Mouse (Mus musculus) midbrain, embryonic 10.5 days (tissue): ENCODE measurements around the gene Mapk7. TPM values are rescaled to one million over a fixed set of nuclear protein-coding genes. Genes with fewer than 3 reads are reported as not detected.

Source experiments
- DNase-seq: peaks from one replicate; pipeline ENCODE4 v3.0.0-alpha.2; 2017; ENCODE audit warnings: low spot score
- H3K27ac ChIP-seq: fragments of 300-500 bp; sonication (generic); replicated peaks from 2 replicates; pipeline ENCODE4 v1.5.1; 2016; ENCODE audit warnings: mild to moderate bottlenecking
- H3K27me3 ChIP-seq: fragments of 300-500 bp; sonication (generic); 2 replicates; pipeline ENCODE4 v1.6.1; 2016; ENCODE audit warnings: low read depth, mild to moderate bottlenecking; ENCODE audit not compliant: poor library complexity, severe bottlenecking
- H3K36me3 ChIP-seq: fragments of 300-500 bp; sonication (generic); 2 replicates; pipeline ENCODE4 v1.6.1; 2016; ENCODE audit warnings: mild to moderate bottlenecking, moderate library complexity
- H3K4me1 ChIP-seq: fragments of 300-500 bp; sonication (generic); 2 replicates; pipeline ENCODE4 v1.6.1; 2016
- H3K4me3 ChIP-seq: fragments of 300-500 bp; sonication (generic); 2 replicates; pipeline ENCODE4 v1.5.1; 2016; ENCODE audit warnings: mild to moderate bottlenecking, moderate library complexity
- H3K9me3 ChIP-seq: fragments of 300-500 bp; sonication (generic); replicated peaks from 2 replicates; pipeline ENCODE4 v1.6.1; 2016; ENCODE audit warnings: mild to moderate bottlenecking
- WGBS: fragments of 180-500 bp; shearing (Covaris S2); methylation state at CpG from one replicate; pipeline ENCODE4 v1.1.7; 2016; 5-methylcytosine and 5-hydroxymethylcytosine counted together
- polyA plus RNA-seq: library from polyadenylated mRNA; unstranded; fragments of >200 nt; fragmentation: Nextera tagmentation; extraction: Ambion mirVana; gene quantifications from 2 replicates; pipeline ENCODE4 v1.2.1, GENCODE M21; 2016

Mapk7 gene
- polyA plus RNA-seq, 1 experiment from 2014 or later, result 89.2 TPM

DNA sequence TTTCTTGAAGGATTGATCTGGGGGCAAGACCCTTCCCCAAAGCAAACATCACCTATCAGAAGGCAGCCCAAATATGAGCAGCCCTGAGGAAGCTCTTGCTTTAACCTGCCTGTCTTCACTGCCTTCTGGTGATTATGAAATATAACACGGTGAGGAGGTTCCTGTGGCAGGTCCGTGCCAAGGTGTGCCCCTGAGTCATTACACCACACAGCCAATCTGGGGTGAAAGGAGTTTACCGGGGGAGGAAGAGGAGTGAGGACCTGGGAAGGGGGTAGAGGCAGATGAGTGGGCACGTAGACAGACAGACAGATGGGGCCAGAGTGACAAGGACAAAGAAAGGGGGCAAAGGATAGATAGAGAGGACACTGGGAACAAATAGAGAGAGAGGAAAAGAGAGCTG lies 20.6 kb downstream of the Mapk7 start:
- DNase-seq, result no peak
- no peaks in the 10 kb centered on the region for H3K9me3 ChIP-seq
- H3K27ac ChIP-seq, result no peak overlapping the region
- H3K4me1 ChIP-seq, result peaks cover 24% of the 10 kb centered on the region
- 85% methylated on average over 4 of the region's 4 CpGs for WGBS
- H3K36me3 ChIP-seq, result no peaks in the 10 kb centered on the region
- no peaks in the 10 kb centered on the region for H3K27me3 ChIP-seq
- no peak overlapping the region for H3K4me3 ChIP-seq

DNA sequence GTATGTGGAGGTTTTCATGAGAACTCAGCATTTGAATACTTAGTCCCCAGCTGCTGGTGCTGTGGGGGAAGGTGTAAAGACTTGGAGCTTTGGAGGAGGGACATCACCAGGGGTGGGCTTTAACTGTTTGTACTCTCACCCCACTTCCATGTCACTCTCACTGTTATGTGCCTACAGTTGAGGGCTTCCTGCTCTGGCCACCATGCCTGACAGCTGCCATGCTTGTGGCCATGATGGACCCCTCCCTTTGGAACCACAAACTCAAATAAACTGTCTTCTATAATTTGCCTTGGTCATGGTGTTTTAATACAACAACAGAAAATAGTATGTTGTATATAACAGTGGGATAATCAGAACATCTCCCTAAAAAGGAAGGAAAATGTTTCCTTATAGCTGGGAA lies 23.3 kb downstream of the Mapk7 start:
- no peak for DNase-seq
- H3K4me1 ChIP-seq, result peaks cover 8% of the 10 kb centered on the region; the same call in 1 of the 2 replicates
- no peak overlapping the region for H3K4me3 ChIP-seq
- no peak overlapping the region for H3K27ac ChIP-seq
- H3K36me3 ChIP-seq, result no peaks in the 10 kb centered on the region
- H3K9me3 ChIP-seq, result no peaks in the 10 kb centered on the region
- no peaks in the 10 kb centered on the region for H3K27me3 ChIP-seq

GRCm38 (mm10) chr11:61469317-61469917 lies 24.8 kb downstream of the Mapk7 start:
- Histone ChIP-seq H3K36me3 (no peaks in the 10 kb centered on the region), H3K4me1 (peaks cover 8% of the 10 kb centered on the region; the same call in 1 of the 2 replicates), H3K4me3 (no peak overlapping the region), H3K27ac (no peak overlapping the region), H3K27me3 (no peaks in the 10 kb centered on the region), H3K9me3 (no peaks in the 10 kb centered on the region)
- no peak for DNase-seq
- 74% methylated on average over 7 of the region's 7 CpGs for WGBS

DNA sequence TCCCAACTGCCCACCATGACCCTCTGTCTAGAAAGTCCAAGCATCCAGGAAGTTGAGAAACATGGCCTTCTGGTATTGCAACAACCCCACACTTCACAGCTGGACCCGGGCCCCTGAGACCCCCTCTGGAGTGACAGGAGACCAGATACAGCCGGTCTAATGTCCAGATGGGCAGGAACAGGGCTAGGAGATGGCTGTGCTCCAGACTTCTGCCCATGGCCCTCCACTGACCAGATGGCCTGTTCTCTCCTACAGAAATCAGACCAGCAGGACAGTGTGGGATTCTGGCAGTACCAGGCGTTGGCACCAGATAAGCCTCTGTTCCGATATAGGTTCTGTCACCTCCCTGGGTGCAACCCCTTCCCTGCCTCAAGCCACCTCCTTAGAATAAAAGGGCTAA lies 25.7 kb downstream of the Mapk7 start:
- 87% methylated on average over 4 of the region's 4 CpGs for WGBS
- Histone ChIP-seq H3K4me1 (peaks cover 8% of the 10 kb centered on the region; the same call in 1 of the 2 replicates), H3K27ac (no peak overlapping the region), H3K4me3 (no peak overlapping the region), H3K27me3 (no peaks in the 10 kb centered on the region), H3K36me3 (no peaks in the 10 kb centered on the region), H3K9me3 (no peaks in the 10 kb centered on the region)
- DNase-seq, result no peak

DNA sequence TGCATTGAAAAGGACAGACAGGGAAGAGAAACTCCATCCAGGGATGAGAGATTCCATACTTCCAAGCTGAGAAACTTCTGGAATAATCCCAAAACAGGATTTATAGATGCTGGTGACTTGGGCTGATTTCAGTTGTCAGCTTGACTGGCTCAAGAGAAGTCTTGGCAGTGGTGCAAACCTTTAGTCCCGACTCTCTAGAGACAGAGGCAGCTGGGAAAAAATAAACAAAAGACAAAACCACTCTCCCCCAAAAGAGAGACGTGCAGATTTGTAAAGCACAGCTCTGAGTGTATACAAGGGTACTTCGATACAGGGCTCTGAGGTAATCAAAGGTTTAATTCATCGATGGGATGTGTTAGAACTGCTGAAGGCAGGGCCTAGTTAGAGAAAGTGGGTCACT lies 28.8 kb downstream of the Mapk7 start:
- Histone ChIP-seq H3K27ac (no peak overlapping the region), H3K9me3 (no peaks in the 10 kb centered on the region), H3K36me3 (no peaks in the 10 kb centered on the region), H3K27me3 (no peaks in the 10 kb centered on the region), H3K4me3 (no peak overlapping the region), H3K4me1 (peaks cover 8% of the 10 kb centered on the region; the same call in 1 of the 2 replicates)
- 75% methylated on average over 4 of the region's 4 CpGs for WGBS
- DNase-seq, result no peak

DNA sequence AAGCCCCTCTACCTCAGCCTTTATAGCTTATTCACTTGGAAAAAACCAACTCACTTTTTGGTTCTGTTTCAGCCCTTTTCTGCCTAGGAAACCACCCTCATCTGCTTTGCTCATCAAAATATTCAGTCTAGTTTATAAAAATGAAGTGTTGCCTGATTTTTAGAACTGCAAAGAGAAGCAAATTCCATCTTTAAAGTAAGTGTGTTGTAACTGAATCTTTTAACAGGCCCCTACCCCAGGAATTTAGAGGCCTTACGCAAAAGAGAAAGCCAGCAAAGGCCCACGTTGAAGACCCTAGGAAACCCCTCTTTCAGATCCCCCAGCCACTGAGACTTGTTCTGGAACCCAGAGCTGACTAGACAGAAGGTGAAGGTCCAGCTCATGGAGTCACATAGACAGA lies 30.1 kb downstream of the Mapk7 start:
- H3K4me1 ChIP-seq, result peaks cover 4% of the 10 kb centered on the region; the same call in 1 of the 2 replicates
- H3K4me3 ChIP-seq, result no peak overlapping the region
- DNase-seq, result no peak
- 79% methylated on average over 2 of the region's 2 CpGs for WGBS
- no peaks in the 10 kb centered on the region for H3K36me3 ChIP-seq
- H3K27ac ChIP-seq, result no peak overlapping the region
- no peaks in the 10 kb centered on the region for H3K27me3 ChIP-seq
- H3K9me3 ChIP-seq, result no peaks in the 10 kb centered on the region

DNA sequence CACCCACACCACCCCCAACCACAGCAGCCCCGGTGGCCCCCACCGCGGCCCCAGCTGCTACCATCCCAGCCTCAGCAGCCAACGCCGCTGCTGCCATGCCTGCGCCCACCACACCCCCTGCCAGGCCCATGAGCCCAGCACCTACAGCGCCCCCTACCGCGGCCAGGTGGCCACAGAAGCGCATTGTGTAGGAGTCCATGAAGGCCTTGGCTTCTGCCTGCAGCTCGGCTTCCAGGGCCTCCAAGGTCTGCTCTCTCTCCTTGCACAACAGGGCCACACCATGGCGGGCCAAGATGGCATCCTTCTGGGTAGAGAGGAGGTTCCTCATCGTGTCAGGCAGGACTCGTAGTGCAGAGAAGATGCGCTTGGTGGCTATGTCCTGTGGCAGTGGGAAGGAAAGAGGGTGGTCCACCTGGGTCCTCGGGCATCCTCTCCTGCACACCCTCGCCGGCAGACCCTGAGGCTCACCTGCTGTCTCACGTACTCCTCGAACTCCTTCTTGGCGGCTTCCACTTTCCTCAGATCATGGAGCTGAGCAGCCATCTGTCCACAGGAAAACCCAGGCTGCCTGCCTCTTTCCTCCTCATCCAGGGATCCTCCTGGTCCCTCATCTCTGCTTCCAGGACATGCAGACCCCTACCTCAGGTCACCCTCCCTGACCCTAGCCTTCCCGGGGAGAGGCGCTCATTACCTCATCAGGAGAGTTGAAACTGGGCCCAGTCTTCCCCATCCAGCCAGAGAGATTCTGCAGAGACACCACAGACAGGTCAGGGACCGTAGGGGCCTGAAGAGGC lies 44.5 kb downstream of the Mapk7 start:
- H3K4me3 ChIP-seq, result no peak overlapping the region
- 78% methylated on average over 24 of the region's 24 CpGs for WGBS
- peaks cover 17% of the 10 kb centered on the region for H3K27me3 ChIP-seq
- no peak for DNase-seq
- H3K9me3 ChIP-seq, result no peaks in the 10 kb centered on the region
- peaks cover 29% of the 10 kb centered on the region for H3K4me1 ChIP-seq
- H3K36me3 ChIP-seq, result no peaks in the 10 kb centered on the region
- peak overlapping the region; percentile 64 for H3K27ac ChIP-seq

DNA sequence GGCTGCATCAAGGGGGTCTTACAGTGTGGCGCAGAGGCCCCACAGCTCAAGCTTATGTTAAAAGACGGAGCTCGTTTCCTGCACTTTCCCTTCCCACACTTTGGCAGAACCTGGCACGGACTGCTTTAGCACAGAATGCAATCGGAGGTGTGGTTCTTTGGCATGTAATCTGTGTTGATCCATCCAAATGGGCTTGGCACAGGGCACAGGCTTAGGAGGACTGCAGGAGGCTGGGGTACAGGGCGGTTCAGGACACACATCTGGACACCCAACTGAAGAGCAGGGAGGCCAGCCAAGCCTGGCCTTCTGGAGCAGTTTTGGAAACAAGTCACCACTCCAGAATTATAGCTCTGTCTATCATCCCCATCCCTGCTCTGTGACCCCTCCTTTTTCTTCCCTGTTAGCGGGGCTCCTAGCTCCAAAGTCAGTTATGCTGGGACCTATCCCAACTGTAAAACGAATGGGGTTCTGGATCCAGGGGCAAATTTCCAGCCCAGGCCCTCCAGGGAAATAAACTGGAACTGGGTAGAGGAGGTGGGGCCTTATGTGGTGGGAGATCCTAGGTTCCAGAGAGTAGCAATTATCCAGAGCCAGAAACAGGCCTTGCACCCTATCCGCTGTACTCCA lies 45.5 kb downstream of the Mapk7 start:
- H3K4me1 ChIP-seq, result peaks cover 23% of the 10 kb centered on the region
- DNase-seq, result no peak
- no peak overlapping the region for H3K4me3 ChIP-seq
- no peaks in the 10 kb centered on the region for H3K36me3 ChIP-seq
- 0 out of 2 replicates have a peak overlapping the region, but pooled peaks have one; percentile 64 for H3K27ac ChIP-seq
- H3K27me3 ChIP-seq, result peaks cover 17% of the 10 kb centered on the region
- no peaks in the 10 kb centered on the region for H3K9me3 ChIP-seq
- 88% methylated on average over 9 of the region's 9 CpGs for WGBS

GRCm38 (mm10) chr11:61448041-61448440 lies 46.2 kb downstream of the Mapk7 start:
- DNase-seq, result no peak
- H3K9me3 ChIP-seq, result no peaks in the 10 kb centered on the region
- no peak overlapping the region for H3K4me3 ChIP-seq
- no peaks in the 10 kb centered on the region for H3K36me3 ChIP-seq
- no peak overlapping the region for H3K27ac ChIP-seq
- peaks cover 16% of the 10 kb centered on the region for H3K4me1 ChIP-seq
- 79% methylated on average over 5 of the region's 5 CpGs for WGBS
- H3K27me3 ChIP-seq, result peaks cover 10% of the 10 kb centered on the region

GRCm38 (mm10) chr11:61447296-61447695 lies 46.9 kb downstream of the Mapk7 start:
- H3K4me3 ChIP-seq, result no peak overlapping the region
- no peaks in the 10 kb centered on the region for H3K9me3 ChIP-seq
- WGBS, result 89% methylated on average over 8 of the region's 8 CpGs
- DNase-seq, result no peak
- H3K36me3 ChIP-seq, result no peaks in the 10 kb centered on the region
- peaks cover 11% of the 10 kb centered on the region; the same call in 1 of the 2 replicates for H3K4me1 ChIP-seq
- H3K27ac ChIP-seq, result no peak overlapping the region
- H3K27me3 ChIP-seq, result 0 out of 2 replicates have a peak, but pooled peaks cover 3% of the 10 kb centered on the region

- Histone ChIP-seq H3K4me3 (no peak overlapping the region), H3K27me3 (no peaks in the 10 kb centered on the region), H3K4me1 (no peaks in the 10 kb centered on the region), H3K36me3 (no peaks in the 10 kb centered on the region), H3K27ac (no peak overlapping the region), H3K9me3 (no peaks in the 10 kb centered on the region)
- no peak for DNase-seq
- WGBS, result 89% methylated on average over 6 of the region's 6 CpGs
These were observed 50.4 kb downstream of the Mapk7 start for GRCm38 (mm10) chr11:61443807-61444206.

DNA sequence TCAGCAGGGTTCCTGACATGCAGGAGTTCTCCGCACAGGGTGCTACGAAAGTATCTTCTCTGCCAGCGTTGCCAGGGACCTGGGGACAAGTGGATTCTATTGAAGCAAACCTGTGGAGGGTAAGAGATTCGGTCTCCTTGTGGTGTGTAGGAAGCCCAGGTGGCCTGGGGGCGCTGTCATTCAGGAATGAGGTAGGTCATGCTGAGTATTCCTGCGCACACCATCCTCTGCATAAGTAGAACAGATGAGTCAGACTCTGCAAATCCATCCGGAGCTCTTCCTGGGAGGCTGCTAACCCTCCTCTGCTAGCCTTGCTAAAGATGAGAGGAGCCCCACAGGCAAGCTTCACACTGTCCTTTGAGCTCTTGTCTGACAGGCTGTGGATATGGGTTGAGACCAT lies 52.5 kb downstream of the Mapk7 start:
- H3K27me3 ChIP-seq, result no peaks in the 10 kb centered on the region
- no peak for DNase-seq
- H3K4me3 ChIP-seq, result no peak overlapping the region
- no peaks in the 10 kb centered on the region for H3K9me3 ChIP-seq
- peaks cover under 1% of the 10 kb centered on the region; the same call in 1 of the 2 replicates for H3K4me1 ChIP-seq
- no peaks in the 10 kb centered on the region for H3K36me3 ChIP-seq
- no peak overlapping the region for H3K27ac ChIP-seq
- 81% methylated on average over 7 of the region's 7 CpGs for WGBS

- 92% methylated on average over 4 of the region's 4 CpGs for WGBS
- no peak for DNase-seq
- no peak overlapping the region for H3K27ac ChIP-seq
- peaks cover 10% of the 10 kb centered on the region for H3K4me1 ChIP-seq
- H3K36me3 ChIP-seq, result no peaks in the 10 kb centered on the region
- H3K4me3 ChIP-seq, result no peak overlapping the region
- H3K27me3 ChIP-seq, result no peaks in the 10 kb centered on the region
- H3K9me3 ChIP-seq, result no peaks in the 10 kb centered on the region
These were observed 53.8 kb downstream of the Mapk7 start for GRCm38 (mm10) chr11:61440416-61440815.
